Mouse (Mus musculus) mouse embryonic stem cell (cell line): ENCODE results near the gene Tmem229b.
"Not testable (repeated sequence)": the region's sequence is repeated elsewhere in the genome, so short reads cannot be mapped to it uniquely, and the experiment has no call there.

ENCODE experiments used
- in situ Hi-C, 2 experiments: fragments of 300-500 bp; cut with MboI; formaldehyde crosslinking; loops; 1 replicate in 1 of 2; 3 replicates in 1 of 2; pipeline ENCODE4 v1.14.3; 2019 to 2020; ENCODE audit warnings: low sequenced_read_pairs in 2 of 2, low pct_unique_long_range_greater_than_20kb in 1 of 2, mixed read lengths in 1 of 2; ENCODE audit not compliant: unreplicated experiment in 1 of 2

Tmem229b gene

DNA sequence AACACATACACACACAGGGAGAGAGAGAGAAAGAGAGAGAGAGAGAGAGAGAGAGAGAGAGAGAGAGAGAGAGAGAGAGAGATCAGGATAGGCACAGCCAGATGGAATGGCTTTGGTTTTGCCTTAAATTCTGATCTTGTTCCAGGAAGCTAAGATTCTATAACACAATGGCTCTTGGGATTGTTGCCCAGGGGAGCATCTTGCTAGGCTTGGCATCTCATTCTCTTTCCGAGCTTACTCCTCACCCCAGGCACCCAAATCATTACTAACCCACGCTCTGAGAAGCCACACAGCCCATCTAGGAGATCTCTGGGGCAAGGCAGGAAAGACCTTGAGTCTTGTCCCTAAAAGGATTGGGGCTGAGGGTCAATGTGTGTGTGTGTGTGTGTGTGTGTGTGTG lies 33.6 kb downstream of the Tmem229b start:
- in situ Hi-C loops: no loop called here

DNA sequence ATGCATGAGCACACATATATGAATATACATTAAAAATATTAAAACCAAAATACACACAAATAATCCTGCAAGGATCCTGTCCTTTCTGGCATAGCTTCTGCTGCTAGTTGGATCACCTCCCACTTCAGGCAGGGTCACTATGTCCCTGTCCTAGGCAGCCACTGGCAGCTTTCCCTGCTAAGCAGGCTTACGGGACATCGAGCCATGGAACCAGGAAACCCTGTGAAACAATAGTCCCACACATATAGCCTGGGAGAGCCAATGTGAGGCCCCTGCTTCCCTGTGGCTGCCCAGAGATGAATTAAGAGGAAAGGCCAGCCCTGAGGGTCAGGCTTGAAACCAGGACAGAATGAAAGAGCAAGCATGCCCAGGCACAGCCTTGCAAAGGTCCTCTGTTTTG lies 35.8 kb downstream of the Tmem229b start:
- in situ Hi-C loops: no loop called here

DNA sequence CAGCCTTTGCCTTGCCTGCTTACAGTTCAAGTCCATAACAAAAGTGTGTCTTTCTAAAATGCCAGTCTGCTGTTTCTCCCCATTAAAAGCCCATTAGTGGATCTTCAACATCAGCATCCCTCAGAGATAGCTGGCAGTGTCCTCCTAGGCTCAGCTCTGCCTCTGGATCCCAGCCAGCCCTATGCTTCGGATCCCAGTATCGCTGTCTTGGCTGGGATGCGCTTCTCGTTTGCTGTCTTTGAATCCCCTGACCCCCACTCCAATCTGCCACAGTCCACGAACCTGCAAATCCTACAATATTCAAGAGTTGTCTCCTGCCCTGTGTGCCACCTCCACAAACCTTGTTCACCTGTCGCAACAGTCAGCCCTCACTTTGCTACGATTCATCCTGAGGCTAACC lies 36.7 kb downstream of the Tmem229b start:
- in situ Hi-C loops: no loop called here

DNA sequence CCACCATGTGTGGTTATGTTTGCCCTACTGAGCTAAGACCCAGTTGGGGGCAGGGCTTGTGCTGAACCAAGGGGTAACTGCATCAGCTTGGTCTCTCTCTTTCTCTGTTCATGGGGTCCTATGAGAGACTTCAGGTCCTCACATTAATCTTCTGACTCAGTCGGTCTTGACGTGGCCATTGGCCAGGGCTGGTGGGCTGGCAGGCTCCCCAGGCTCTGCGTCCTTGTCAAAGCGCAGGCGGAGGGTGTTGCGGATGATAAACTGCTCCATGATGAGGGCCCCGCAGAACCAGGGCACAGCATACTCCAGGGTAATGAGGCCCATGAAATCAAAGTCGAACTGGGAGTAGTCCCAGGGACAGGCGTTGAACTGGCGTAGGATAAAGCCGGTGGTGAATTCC lies 42.9 kb downstream of the Tmem229b start:
- in situ Hi-C loops: not testable (repeated sequence)

DNA sequence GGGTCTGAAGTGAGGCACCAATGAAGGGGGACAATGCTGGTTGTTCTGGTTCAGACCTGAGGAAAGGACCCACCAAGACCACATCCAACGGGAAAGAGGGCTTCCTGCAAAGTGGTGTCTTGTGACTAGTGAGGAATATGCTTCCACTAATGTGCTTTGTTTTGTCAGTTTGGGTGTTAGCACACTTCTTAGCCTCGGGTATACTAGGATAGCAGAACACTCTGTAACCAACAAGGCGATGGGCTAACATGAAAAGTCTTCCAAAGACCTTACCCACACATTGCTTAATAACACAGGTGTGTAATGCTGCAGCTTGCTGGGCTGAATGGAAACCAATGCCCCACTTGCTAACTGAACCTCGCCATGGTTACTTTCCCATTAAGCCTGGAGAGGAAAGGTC lies 51.0 kb downstream of the Tmem229b start:
- in situ Hi-C loops: no loop called here

DNA sequence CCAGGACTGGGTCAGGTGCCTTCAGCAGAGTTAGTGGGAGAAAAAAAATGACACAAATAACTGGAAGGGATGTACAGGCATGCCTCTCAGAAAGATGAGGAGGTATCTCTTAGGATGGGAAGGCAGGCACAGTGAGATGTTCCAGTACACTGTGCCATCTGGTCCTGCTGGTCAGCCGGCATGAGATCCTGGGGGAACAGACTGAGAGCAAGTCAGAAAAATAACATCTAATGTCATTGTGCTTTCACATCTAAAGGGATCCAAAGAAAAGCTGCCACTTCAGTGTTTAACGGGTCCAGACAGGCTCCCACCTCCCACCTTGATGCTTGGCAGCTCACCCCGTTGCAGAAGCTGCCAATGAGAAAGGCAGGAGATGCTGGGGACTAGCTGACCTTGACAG lies 54.9 kb downstream of the Tmem229b start:
- in situ Hi-C loops: no loop called here

DNA sequence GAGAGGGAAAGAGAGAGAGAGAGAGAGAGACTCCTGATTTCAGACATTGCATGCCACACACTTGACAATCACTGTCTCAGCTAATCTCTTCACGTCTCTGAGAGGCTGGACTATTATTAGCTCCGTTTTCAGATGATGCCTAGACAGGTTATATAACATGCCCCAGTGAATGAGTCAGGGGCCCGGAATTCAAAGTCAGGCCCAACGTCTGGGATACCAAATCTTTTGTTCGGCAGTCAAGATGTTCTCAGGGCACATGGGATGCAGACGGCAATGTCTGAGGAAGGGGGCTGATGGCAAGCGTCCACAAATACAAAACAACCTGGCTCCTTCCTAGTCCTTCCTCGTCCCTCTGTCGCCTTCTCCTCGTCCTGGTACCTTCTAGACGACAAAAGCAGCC lies 55.4 kb downstream of the Tmem229b start:
- in situ Hi-C loops: no loop called here

DNA sequence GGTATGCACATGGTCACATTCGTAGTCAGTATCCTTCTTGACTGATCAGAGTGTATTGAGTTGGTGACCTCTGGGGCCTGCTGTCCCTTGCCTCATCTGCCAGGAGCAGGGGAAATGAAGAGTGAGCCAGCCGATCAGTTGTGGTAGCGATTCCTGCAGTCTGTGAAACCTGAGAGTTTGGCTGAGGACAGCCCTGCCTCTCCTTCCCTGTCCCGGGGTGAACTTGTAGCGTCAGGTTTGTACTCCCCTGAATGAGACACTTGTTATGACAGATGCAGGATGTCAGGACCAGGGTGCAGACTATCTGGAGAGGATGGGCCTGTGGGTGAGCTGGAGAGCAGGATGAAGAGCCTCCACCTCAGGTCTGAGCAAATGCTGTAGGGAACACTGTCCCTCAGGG lies 59.8 kb downstream of the Tmem229b start:
- in situ Hi-C loops: no loop called here

DNA sequence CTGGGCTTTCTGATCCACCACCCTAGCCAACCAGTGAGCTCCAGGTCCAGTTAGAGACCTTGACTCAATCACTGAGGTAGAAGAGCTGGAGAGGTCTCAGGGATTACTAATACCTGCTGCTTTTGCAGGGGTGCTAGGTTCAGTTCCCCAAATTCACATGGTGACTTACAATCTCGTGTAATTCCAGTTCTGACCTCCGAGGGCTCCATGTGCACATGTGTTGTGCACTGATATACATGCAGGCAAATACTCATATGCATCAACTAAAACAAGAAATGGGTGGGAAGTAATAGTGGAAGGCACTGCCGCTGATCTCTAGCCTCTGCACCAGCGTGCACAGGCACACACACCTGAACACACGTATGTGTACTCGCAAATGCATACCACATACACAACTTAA lies 60.3 kb downstream of the Tmem229b start:
- in situ Hi-C loops: no loop called here

DNA sequence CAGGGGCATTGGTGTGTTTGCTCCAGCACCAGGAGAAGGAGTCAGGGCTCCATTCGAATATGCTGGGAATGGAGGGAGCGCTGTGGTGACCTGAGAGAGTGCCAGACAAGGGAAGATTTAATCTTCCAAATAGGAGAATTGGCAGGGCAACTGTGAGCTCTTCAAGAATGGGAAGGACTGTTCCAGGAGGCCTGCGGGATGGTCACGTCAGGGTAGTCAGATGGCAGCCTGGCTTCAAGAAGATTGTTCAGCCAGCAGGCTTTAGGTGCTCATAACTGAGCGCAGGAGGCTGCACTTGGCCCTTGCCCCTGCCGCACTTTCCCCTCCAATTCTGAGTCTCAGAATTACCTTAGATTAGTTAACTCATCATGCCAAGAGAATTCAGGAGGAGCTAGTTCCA lies 64.5 kb downstream of the Tmem229b start:
- in situ Hi-C loops: no loop called here

DNA sequence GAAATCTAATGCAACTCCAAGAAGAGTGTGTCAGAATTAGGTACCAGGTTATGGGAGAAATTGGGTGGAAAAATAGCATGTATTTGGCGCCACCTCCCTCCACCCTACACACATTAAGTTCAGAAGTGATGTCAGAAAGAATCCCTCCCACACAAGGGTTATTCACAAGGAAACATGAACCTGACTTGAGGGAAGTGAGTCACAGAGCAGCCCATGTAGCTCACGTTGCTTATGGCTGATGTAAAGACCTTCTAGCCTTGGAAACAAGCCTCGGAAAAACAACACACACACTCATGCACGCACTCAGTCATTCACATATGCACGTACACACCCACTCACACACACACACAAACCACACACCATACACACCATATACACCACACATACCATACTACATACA lies 67.3 kb downstream of the Tmem229b start:
- in situ Hi-C loops: no loop called here

DNA sequence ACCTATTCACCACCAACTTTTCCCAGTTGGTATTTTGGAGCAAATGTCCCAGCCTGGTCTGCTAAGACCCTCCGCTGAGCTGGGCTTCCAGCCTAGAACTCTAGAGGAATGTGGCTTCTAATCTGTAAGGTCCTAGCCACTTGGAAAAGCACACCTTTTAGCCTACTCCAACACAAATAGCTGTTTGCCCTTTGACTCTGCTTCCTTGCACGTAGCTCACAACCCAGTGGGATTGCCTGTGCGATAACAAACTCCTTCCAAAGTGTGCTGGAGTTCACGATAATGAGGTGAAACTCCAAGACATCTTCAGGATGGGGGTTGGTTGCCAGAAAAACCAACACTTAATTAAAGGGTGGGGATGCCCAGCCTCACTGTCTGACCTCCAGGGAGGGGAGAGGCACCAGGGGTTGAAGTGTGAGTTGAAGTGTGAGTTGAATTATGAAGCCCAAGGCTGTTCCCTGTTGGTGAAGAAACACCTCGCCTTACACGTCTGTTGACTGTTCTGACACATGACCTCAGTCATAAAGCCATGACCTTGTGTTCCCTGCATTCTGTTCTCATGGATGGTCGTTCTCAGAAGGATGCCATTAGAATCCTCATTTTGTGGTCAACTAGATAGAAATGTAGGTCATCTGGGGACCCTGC lies 67.9 kb downstream of the Tmem229b start:
- in situ Hi-C loops: no loop called here

DNA sequence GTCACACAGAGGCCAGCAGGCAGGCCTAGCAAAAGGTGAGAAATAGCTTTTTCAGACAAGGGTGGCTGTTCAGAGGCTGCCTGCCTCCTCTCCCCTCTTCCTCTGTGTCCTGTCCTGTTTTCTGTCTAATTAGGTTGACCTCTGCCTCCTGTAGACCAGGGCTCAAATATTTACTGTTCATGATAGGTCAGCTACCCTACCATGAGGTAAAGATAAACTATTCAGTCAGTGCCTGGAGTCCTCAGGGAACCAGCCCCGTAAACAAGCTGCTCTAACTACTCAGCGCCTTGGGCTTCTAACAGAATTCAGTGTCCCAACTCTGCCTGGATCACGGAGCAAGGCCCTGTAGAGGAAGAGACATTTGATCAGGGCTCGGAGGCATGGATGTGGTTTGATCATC lies 70.9 kb downstream of the Tmem229b start:
- in situ Hi-C loops: no loop called here

DNA sequence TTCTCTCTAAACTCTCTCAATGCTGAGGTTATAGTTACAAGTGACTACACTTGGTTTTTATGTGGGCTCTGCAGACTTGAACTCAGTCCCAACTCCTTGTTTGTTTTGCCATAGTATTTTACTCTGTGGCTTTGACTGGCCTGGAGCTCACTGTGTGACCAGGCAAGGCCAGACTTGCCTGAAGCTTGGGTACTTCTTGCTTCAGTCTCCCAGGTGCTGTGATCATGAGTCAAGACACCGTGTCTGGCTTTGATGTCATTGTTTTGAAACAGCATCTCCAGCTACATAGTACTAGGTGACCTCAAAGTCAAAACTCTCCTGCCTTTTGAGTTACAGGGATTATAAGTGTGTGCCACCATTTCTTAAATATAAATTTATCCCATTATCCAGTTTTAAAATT lies 77.5 kb downstream of the Tmem229b start:
- in situ Hi-C loops: no loop called here

DNA sequence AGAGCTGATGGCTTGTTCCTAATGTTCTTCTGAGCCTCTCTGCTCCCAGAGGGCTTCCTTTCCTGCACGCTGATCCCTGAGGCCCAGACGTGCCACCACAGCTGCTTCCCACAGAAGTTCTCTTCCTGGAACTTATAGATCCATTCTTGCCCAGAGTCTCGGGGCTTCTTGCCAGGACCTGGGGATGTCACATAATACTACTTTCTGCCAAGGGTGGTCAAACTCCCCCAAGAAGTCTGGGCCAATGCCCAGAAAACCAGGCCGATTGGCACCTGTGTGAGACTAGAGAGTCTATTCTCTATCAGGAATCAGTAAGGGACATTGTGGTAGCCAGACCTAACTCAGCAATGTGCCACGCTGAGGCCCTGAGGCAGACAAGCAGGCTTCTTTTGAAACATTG lies 80.1 kb downstream of the Tmem229b start:
- in situ Hi-C loops: no loop called here

DNA sequence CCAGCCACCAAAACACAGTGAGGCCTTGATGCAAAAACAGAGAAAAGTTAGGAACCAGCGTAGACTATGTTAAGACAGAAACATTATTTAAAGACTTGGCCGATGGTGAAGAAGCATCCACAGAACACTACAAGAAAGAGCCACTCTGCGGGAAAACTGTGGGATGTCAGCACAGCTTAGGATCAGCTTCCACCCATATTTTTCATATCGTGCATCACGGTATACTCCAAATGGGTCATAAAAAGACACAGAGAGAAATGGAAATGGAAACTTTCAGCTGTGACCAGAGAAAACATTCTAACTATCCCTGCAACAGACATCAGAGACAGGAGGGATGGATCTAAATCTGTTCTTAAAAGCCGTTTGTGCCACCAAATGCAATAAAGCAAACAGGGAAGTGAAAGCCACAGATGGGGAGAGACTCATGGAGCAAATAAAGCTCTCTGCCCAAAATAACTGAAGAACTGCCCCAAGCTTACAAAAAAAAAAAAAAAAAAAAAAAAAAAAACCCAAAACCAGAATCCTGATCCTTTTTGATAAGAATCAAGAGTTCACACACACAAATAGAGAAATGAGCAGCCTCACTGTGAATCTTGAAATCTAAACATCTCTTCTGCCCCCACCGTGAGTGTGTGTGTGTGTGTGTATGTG lies 83.8 kb downstream of the Tmem229b start:
- in situ Hi-C loops: loop anchor here in 1 of 2 experiments (5.0 kb wide), 1 partner anchor 174 kb away; no protein-coding TSS in a partner anchor

DNA sequence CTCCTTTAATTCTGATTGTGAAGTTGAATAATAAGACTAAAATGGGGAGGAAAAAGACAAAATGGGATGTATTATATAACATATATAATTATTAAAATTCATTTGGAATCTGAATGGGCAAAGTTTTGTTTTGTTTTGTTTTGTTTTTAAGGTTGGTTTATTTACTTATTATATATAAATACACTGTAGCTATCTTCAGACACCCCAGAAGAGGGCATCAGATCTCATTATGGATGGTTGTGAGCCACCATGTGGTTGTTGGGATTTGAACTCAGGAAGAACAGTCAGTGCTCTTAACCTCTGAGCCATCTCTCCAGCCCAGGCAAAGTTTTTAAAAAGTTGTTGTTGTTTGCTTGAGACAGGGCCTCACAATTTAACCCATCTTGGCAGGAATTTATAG lies 84.5 kb downstream of the Tmem229b start:
- in situ Hi-C loops: loop anchor here in 1 of 2 experiments (5.0 kb wide), 1 partner anchor 174 kb away; no protein-coding TSS in a partner anchor

DNA sequence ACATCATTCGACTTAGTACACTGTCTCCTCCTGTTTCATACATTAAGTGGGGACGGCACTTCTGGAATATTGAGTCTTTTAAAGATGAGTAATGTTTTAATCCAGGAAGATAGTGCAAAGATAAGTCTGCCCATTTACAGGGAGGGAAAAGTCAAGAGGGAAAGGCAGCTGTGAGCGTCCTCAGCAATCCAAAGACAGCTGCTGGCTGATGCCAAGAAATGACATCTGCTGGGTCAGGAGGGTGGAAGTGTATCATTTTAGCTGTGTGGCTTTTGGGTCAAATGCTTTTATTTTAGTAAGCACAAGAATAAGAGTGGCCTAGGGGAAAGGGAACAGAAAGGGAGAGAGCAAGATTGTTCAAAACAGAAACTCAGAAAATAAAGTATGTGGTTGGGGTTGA lies 85.4 kb downstream of the Tmem229b start:
- in situ Hi-C loops: loop anchor here in 1 of 2 experiments (5.0 kb wide), 1 partner anchor 175 kb away; no protein-coding TSS in a partner anchor

DNA sequence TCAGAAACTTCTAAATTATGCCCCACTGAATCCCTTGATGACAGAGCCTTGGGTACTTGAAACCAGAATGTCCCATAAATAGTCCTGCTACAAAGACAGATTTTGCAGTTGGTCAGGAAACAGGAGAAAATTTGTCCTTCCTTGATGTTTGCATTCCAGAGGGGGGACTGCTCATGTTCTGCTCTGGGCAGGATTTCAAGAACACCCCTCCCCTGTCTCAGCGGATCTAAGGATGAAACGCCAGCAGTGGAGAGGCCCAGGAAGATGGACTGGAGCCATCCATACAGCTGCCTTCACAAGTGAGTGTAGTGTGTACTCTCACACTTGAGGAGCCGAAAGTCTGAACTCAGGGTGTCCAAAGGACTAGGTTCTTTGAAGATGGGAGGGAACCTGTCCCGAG lies 86.0 kb downstream of the Tmem229b start:
- in situ Hi-C loops: loop anchor here in 1 of 2 experiments (5.0 kb wide), 1 partner anchor 176 kb away; no protein-coding TSS in a partner anchor

DNA sequence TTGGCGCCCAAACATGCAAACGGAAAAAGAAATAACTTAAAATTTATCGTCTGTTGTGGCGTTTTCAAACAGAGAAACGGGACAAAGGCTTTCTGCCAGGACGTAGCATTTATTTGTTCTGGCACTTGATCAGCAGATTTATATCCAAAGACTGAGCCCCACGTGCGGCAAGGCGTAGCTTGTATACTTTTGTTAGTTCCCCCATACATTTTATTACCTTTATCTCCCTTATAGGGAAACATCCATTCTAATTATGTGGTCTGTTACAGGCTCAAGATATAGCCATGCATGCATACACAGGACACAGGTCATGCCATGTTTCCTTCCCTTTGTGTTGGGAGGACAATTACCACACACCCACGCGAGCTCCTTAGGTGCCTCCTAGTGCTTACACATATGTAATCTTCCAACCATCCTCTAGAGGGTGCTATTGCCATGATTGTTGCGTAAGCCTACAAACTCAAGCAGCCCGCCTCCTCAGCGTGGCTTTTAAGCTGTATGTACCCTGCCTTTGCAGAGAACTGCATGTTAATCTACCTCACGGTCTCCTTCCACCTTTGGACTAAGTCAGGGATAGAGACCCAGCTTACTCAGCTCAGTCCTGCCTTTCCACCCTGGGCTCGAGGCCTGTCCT lies 88.2 kb downstream of the Tmem229b start:
- in situ Hi-C loops: loop anchor here in 1 of 2 experiments (5.0 kb wide), 1 partner anchor 178 kb away; no protein-coding TSS in a partner anchor
